Mouse (Mus musculus) C2C12 (cell line): ENCODE measurements at regions not wholly inside any gene's neighbourhood (a gene's known extent, or its start where the extent isn't known, plus 50 kb on each side); places are given as distances from the start of the nearest gene placed in this dataset.

Experiments used
- CTCF ChIP-seq: IDR thresholded peaks from one replicate; pipeline ENCODE4 v1.5.1; 2011; ENCODE audit not compliant: control insufficient read depth, insufficient read depth, insufficient read length
- FOSL1 ChIP-seq: IDR thresholded peaks from one replicate; pipeline ENCODE4 v1.8.0; 2011; ENCODE audit warnings: mild to moderate bottlenecking, low read length; ENCODE audit not compliant: poor library complexity, insufficient read depth, severe bottlenecking
- MAX ChIP-seq: IDR thresholded peaks from one replicate; pipeline ENCODE4 v1.6.1; 2011; ENCODE audit warnings: mild to moderate bottlenecking, control low read depth
- MYOG ChIP-seq: IDR thresholded peaks from one replicate; pipeline ENCODE4 v1.6.1; 2011; ENCODE audit not compliant: control insufficient read depth, insufficient read length; ENCODE audit errors: extremely low read depth

GRCm38 (mm10) chr4:89001470-89001869 is 121.5 kb upstream of the Ifne start:
- TF ChIP-seq CTCF (no peak), MAX (no peak), FOSL1 (no peak), MYOG (no peak)
